Mouse (Mus musculus) G1E-ER4 (cell line): Measurements from ENCODE around the gene Osbpl2. TPM values are rescaled to one million over a fixed set of nuclear protein-coding genes. Genes with fewer than 3 reads are reported as not detected.

Experiments used
- GATA1 ChIP-seq: IDR thresholded peaks from one replicate; pipeline ENCODE4 v1.8.0; 2012; ENCODE audit warnings: low read length, inconsistent platforms
- polyA plus RNA-seq: library from polyadenylated mRNA; stranded (reverse); fragments of >175 nt; gene quantifications from 2 replicates; pipeline ENCODE4 v1.2.3, GENCODE M21; 2012

Gene Osbpl2
- polyA plus RNA-seq, 1 experiment: 18.7 TPM

DNA sequence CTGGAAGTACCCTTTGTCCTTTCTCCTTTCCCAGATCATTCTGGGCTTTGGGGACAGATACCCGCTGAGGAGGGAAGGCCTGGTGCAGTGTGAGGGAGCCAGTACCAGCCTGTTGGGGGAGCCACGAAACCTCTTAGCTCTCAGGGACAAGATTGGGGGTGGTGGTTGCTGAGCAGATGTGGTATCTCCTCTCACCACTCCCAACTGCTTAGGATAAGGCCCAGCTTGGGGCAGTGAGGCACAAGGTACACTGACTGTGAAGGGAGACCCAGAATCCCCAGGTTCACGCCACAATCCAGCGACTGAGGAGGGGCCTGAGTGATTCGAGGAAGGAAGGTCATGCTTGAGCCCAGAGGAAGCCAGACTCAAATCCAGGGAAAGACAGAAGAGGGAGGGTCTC lies 20.9 kb upstream of the Osbpl2 start:
- TF ChIP-seq GATA1: no peak

DNA sequence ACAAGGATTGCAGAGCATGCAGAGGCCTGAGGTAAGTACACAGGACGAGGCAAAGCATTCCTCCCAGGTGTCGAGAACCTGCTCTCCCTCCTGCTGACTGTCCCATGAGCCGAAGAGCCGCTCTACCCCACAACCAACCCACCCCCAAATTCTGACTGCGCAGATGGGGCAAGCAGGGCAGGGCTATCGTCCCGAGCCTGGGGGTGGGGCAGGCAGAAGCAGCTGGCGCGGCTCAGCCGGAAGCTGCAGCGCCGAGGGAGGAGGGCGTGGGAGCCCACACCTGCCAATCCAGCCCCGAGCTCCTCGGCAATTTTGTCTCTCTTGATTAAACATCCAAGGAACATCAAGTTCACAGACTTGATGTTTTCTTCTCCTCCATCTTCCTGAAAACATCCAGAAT lies 19.6 kb upstream of the Osbpl2 start:
- TF ChIP-seq GATA1: no peak

DNA sequence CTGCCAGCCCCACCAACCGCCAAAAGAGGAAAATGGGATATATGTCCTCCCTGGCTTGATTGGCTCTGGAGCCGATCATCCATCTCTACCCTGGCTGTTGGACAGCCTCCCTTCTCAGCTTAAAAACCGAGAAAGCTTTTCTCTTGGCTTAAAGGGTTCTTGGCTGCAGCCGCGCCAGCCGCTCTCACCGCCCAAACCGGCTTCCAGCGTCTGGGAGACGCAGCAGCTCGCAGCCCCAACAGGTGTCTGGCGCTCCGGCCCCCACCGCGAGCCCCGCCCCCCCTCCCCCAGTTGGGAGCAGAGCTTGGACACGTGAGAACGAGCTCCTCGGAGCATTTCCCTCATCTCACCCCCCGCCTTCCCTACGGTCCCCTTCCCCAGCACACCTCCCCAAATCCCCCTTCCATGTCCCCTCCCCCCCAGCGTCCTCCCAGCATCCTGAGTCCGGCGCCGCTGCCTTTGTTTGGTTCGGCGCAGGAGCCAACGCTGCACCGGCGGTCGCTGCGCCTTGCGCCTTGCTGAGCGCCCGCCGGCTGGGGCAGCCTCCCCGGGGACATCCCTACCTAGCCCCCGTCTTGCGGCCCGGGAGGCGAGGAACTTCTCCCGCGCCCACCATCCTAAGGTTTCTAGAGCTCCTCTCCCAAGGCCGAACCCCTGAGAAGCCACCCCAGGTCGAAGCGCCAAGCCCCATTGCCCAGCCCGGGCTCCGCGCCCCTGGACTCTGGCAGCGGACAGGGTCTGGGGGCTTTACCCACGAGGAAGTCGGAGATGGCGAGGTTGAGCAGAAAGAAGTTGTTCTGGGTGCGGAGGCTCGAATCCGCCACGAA lies 15.7 kb upstream of the Osbpl2 start:
- TF ChIP-seq GATA1: no peak

DNA sequence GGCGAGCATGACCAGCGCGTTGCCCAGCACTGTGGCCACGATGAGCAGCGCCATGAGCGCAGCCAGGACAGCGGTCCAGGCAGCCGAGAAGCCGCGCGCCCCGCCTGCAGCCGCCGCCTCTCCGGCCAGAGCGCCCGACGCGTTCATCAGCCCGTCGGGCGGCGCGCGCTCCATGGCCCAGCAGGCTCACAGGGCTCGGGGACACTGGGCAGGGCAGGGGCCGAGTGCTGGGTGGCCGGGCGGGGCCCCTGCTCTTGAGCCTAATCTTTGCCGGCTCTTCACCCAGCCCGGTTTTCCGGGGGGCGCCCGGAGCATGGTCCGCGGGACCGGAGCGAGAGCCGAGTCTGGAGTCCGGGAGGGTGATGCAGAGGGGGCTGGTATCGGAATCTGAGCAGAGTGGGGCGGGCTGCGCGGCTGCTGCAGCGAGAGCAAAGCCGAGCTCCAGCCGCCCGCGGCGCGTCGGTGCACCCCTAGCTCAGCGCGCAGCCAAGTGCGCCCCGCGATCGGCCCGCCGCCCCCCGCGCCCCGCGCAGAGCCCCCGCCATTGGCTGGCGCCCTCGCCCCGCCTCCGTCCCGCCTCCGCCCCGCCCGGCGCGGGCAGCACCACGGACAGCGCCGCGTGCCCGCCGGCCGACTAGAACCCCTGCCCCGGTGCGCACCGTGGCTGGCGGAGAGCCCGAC lies 15.0 kb upstream of the Osbpl2 start, which contains the start of gene Hrh3:
Hrh3 (minus strand) TSS at position 511 of the 681 bp plus-strand sequence.
- no peak for TF ChIP-seq GATA1

DNA sequence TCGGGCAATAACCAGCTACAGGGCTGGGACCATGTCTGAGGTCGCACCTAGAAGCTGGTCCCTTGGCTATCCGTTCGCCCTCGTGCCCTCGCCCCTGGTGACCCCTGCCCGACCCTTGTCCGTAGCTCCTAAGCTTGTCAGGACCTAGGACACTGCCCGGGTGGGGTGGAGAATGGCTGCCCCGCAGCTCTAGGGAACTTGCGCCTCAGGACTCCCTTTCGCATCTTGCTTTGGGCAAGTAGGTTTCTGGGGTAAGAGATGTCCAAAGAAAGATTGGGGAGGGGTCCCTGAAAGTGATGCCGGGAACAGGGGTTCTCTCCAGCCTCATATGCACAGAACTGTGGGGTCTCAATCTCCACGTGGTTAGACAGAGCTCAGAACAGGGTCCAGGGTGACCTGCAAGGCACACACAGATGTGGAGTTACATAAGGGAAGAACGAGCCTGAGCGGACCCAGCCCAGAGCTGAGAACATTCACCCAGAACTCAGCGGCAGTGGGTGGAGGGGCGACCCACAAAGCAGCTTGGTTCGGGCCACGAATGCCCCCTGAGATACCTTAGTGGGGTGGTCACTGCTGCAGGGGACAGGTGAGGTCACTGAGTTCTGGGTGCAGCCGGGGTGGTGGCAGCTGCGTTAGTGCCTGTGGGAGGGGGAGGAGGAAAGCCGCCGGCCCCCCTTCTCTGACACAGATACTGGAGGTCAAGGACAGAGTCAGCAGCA lies 14.3 kb upstream of the Osbpl2 start:
- TF ChIP-seq GATA1: no peak

DNA sequence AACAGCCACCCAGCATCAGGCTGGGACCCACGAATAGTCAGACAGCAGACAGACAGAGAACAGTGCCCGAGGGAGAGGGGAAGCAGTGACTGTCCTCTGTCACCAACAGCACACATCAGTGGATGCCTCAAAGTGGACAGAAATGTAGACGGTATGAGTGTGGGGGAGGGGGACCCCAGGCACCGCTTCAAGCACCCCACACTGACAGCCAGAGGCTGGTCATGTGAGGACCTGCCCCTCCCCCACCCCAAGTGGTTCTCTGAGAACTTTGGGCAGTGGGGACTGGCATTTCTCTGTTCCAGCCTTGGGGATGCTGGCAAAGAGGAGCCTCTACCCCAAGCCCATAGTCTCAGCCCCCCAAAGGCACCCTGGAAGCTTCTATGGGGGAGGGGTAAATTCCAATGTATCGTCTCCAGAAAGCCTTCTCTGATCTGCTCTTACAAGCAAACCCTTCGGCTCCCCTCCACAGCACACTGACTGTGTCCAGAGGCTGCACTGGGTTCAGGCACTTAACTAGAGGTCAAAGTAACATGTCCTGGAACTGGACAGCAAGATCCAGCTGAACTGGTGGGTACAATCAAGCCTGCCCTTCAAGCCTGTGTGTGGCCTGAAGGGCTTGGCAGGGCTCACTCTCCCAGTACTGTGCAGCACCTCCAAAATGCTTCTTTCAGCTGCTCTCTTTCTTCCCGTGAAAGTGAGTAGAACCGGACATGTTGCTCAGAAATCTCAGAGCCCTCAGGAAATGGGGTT lies 13.5 kb upstream of the Osbpl2 start:
- no peak for TF ChIP-seq GATA1

DNA sequence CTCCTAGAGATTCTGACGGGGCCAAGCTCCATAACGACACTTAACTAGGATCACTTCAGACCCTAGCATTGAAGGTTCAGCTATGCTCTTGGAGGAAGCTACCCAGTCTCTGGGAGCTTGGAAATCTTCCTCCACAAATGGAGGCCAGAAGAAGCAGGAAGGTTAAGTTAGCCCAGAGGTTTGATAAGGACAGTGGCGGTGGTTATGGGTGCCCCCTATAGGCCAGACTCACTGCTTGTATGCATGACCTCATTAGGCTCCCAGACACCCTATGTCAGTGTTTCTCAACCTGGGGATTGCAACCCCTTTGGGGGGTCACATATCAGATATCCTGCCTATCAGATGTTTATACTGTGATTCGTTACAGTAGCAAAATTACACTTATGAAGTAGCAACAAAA lies 12.0 kb upstream of the Osbpl2 start:
- TF ChIP-seq GATA1: no peak

DNA sequence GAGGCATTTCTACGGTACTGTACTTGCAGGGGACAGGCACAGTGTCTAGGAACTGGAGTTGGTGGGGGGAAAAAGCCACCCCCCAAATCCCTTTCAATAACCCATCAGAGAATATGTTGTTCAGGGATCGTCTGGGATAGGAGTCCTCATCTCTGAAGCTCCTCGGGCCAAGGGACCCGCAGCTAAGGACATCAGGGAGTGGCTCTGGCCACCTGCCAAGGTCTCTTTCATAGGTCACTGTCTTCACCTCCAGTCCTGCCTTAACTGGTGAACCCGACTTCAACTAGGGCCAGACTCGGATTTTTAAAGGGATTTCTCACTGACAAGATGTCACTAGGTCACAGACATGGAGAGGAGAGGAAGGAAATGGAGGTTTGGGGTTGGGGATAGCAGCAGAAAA lies 10.8 kb upstream of the Osbpl2 start:
- no peak for TF ChIP-seq GATA1

DNA sequence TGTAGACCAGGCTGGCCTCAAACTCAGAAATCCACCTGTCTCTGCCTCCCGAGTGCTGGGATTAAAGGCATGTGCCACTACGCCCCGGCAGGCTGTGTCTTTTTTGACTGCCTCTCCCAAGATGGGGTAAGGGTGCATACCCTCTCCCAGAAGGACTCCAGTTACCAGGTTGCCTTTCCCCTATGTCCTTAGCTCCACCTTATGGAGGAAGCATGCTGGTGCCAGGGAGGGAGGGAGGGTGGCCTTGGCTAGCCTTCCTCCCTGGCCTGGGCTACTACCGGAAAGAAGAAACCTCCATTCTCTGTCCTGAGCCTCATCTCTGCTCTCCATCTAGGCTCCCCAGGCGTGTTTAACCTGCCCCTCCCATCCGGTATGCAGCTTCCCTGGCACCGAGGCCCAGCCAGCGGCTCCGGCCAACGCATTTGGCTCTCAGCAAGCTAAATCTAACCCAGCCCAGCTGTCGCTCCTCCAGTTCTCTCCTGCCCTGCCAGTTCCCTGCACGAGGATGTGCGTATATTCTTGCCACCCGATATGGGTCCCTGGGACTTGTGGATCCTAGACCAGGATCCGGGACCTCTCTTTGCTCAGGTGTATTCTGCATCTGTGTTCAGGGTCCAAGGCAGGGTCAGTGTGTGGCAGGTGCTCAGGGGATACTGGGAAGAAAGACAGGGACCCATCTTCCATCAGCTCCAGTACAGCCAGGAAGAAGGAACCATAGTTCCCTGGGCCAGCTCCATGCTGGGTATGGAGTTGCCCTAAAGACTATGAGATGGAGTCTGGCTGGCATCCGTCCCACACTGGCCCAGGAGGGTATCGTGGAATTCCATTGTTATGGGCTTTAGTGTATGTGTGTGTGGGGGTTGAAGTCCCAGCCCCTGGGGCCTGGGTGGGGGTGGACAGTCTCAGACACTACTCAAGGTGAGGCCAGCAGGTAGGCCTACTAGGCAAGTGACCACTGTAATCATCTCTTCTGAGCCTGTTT lies 4.9 kb upstream of the Osbpl2 start:
- TF ChIP-seq GATA1: no peak

DNA sequence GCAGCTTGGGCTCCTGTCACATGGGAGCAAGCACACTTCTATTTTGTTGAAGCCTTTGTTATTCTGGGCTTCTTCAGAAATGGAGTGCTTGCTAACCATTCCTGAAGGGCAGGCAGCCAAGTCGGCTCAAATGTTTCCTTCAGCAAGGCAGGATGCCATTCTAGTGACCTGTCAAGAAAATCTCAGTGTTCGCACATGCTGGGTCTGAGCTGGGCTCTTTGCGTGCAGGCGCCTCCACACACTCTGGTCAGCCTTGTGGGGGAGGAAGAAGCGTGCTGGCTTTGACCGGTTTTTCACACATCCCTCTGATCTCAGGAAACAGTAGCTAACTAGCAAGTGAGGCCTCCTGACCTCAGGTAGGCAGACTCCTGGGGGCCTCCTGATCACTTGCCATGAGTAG lies 3.8 kb upstream of the Osbpl2 start:
- no peak for TF ChIP-seq GATA1

DNA sequence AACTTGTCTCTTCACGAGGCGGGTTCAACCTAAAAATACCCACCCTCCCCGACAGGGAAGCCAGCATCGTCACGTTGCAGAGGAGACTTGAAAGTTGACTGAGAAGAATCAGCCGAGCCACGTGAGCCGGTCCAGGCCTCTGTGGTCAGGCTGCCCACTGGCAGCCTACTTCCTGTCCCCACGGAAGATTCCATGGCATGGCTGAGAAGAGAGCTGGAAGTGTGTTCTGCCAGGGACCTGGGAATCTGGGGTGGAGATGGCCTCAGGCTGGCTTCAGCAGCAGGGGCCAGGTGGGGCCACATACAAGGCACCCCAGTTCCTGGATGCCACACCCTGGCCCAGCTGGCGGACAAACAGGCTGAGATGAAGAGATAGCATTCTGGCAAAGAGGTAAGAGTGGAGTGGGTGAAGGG lies 3.0 kb upstream of the Osbpl2 start:
- TF ChIP-seq GATA1: no peak

DNA sequence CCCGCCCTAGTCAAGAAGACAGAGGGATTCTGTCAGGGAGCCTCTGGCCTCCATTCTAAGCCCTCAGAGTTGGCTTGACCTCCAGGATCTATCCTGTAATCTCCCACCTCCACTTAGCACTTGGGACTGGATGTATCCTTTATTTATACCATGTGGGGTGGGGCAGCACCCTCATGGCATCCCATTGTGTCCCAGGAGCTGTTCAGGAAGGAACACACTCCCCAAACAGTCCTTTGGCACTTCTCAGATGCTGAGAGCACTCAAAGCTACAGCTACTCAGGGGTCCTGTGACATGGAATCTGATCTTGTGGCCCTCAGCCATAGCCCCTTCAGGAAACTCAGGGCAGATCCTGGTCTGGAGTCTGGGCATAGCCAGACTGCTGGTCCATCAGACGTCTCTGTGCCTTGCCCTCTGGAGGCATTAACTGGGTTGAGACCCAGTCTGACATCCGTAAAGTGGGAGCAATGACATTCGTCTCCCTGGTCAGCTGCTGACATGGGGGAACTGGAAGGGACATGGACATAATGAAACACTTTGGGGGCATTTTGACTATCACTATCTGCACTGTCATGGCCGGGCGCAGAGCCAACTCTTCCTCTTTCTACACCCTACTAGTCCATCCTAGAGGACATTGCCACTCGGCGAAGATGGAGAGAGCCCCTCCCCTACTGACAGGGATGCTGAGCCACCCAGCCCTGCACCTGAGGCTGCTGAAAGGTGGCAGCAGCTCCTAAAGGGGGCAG lies 2.2 kb upstream of the Osbpl2 start:
- TF ChIP-seq GATA1: no peak

DNA sequence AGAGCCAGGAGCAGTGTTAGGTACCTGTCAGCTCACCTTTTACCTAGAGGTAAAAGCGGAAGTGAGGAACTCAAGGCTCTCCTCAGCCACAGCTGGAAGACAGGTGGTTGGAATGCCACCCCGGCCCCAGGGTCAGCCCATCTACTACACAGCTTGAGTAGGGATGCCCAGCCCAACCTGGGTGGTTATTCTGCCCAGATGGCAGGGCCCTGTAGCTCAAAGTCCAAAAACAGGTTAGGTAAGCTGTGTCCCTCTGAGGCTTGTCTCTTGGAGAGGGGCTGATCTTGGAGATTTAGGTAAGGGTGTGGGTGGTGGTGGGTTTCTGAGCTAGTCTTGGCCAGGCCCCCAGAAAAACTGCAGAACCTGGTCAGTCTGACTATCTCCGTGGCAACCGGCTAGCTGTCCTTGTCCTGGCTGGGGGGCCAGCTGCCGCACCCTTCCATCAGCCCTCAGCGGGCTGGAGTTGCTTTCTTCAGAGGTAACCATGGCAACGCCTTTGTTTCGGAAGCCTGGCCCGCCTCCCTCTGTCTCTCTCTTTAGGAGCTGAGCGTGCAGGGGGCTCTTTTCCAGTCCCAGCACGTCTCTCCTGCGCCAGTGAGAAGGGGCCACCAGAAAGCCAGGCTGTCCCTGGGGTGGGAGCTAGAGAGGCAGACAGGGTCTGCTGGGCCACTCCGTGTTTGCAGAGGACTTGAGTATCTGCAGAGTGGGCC lies 1.5 kb upstream of the Osbpl2 start:
- TF ChIP-seq GATA1: no peak
